Mouse (Mus musculus): ENCODE data around the gene Tspan5.

DNA sequence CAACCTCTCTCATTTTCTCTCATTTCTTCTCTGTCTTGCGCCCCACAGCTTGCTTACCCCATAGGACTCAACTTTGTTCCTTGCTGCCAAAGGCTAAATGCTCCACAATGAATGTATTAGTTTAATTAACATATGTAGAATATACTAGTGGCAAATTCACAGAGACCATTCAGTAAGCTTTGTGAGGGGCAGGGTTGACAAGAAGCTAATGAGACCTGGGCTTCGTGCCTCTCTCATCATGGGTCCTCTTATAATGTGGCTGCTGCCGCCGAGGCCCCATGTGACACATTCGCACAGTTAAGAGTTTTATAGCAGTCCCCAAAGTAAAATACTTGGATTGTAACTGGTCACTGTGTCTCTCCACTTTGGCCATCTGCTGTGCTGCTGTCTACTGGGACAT lies 25.0 kb upstream of the Tspan5 start:
- no peak for TF ChIP-seq CTCF (IDR thresholded peaks at IDR 0.05; ENCODE audit: low read depth)
- no peak for TF ChIP-seq EP300 (optimal IDR thresholded peaks at IDR 0.05)
